Mouse (Mus musculus): ENCODE measurements around the gene Grsf1. TPM values are rescaled to one million over a fixed set of nuclear protein-coding genes. Genes with fewer than 3 reads are reported as not detected.

Gene Grsf1
- polyA plus RNA-seq, 1 experiment from 2014 or later = 81.2 TPM

DNA sequence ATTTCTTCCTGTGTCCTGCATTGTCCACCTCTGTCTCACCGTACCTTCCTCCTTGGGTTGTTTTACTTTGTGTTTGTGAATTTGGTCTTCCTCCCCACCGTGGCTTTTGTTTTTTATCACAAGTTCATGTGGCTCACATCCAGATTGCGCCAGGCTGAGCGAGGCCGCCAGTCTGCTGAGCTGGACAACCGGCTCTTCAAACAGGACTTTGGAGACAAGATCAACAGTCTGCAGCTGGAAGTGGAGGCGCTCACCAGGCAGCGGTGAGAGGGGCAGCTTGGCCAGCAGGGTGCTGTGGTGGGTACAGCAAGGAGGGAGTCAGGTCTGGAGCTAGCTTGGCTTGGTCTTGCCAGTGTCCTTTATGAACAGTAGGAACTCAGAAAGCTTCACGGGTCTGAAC lies 33.2 kb downstream of the Grsf1 start:
- Histone ChIP-seq H3K27me3 (ENCODE audit: insufficient read depth, poor library complexity, severe bottlenecking) (no peaks in the 10 kb centered on the region), H3K4me3 (no peak overlapping the region), H3K4me1 (replicated peaks) (no peaks in the 10 kb centered on the region), H3K27ac (no peak overlapping the region), H3K36me3 (peaks cover 97% of the 10 kb centered on the region), H3K9me3 (no peaks in the 10 kb centered on the region)
- 88% methylated on average over 9 of the region's 9 CpGs for WGBS
- no peak for DNase-seq (ENCODE audit: low spot score)

DNA sequence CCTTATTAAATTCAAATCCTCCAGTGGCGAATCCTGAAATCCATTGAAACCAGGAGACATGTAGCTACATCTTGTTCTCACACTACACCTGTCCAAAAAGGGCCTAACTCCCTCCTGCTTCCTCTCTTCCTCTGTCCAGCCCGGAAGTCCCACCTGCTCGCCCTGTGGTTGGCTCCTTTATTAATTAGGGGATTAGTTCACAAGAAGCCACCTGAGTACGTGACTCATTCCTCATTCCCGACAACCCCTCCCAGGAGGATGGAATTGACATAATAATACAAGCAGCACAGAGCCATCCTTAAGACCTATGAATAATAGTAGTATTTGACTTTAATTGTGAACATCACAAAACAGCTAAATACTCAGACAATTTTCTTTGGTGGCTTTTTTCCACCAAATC lies 41.9 kb downstream of the Grsf1 start:
- no peak for DNase-seq (ENCODE audit: low spot score)
- no peaks in the 10 kb centered on the region for H3K27me3 ChIP-seq (ENCODE audit: insufficient read depth, poor library complexity, severe bottlenecking)
- no peak overlapping the region for H3K4me3 ChIP-seq
- 90% methylated on average over 5 of the region's 5 CpGs for WGBS
- no peaks in the 10 kb centered on the region for H3K4me1 ChIP-seq (replicated peaks)
- peaks cover 92% of the 10 kb centered on the region for H3K36me3 ChIP-seq
- no peak overlapping the region for H3K27ac ChIP-seq
- no peaks in the 10 kb centered on the region for H3K9me3 ChIP-seq

DNA sequence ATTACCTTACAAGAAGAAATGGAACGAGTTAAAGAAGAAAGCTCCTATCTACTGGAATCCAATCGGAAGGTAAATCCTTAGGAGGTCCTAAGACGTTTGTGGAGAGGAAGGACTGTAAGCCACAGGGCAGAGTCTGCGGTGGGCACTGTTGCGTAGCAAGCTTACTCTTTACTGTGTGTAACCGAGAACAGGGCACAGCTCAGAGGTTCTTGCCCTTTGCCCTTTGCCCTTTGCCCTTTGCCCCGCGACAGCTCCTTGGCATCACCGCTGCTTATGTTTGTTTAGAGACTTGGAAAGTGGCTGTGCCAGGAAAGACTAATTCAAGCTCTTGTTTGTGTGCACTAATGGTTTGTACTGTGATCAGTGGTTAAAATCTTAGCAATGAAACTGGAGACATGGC lies 43.5 kb downstream of the Grsf1 start:
- Histone ChIP-seq H3K4me3 (no peak overlapping the region), H3K27ac (no peak overlapping the region), H3K36me3 (peaks cover 92% of the 10 kb centered on the region), H3K27me3 (ENCODE audit: insufficient read depth, poor library complexity, severe bottlenecking) (no peaks in the 10 kb centered on the region), H3K4me1 (replicated peaks) (no peaks in the 10 kb centered on the region), H3K9me3 (no peaks in the 10 kb centered on the region)
- DNase-seq (ENCODE audit: low spot score) = no peak
- WGBS = 65% methylated on average over 9 of the region's 9 CpGs

DNA sequence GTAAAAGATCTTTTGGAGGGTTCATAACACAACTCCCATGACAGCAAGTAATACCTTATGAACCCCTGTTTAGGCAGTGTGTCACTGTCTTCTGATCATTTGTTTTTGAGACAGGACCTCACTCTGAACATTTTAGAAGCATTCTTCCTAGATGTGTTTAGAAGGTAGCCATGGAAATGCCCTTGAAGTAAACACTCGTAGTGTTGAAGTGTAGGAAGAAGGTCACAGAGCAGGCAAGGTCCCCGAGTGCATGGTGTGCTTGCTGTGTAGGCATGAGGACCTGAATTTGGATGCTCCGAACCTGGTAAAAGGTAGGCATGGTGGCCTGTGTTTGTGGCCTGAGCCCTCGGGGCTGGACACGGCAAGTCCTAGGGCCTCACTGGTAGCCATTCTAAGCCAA lies 44.4 kb downstream of the Grsf1 start:
- Histone ChIP-seq H3K27me3 (ENCODE audit: insufficient read depth, poor library complexity, severe bottlenecking) (no peaks in the 10 kb centered on the region), H3K27ac (no peak overlapping the region)
- WGBS = 94% methylated on average over 5 of the region's 5 CpGs

DNA sequence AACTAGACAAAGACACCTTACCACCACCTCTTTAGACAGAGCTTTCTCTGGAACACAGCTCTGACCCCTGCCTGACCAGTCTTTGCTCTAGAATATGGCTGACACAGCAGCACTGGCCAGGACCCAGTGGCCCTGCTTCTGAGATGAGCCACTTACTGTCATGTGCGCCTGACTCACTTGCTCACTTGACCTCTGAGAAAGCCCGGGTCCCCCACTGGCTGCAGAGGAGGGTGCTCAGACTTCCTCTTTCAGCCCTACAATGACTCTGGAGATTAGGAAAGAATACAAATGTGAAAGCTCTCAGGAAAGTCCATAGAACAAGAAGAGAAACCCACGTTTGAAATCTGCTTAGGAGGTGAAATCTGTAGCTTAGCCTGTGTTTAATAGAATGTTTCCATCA lies 45.1 kb downstream of the Grsf1 start:
- H3K36me3 ChIP-seq = peaks cover 89% of the 10 kb centered on the region
- no peaks in the 10 kb centered on the region for H3K27me3 ChIP-seq (ENCODE audit: insufficient read depth, poor library complexity, severe bottlenecking)
- H3K27ac ChIP-seq = no peak overlapping the region
- DNase-seq (ENCODE audit: low spot score) = no peak
- no peaks in the 10 kb centered on the region for H3K9me3 ChIP-seq
- H3K4me1 ChIP-seq (replicated peaks) = no peaks in the 10 kb centered on the region
- no peak overlapping the region for H3K4me3 ChIP-seq
- 75% methylated on average over 3 of the region's 3 CpGs for WGBS

More for the DNA sequence above, 44.4 kb downstream of the Grsf1 start:
- Histone ChIP-seq H3K9me3 (no peaks in the 10 kb centered on the region), H3K36me3 (peaks cover 87% of the 10 kb centered on the region), H3K4me1 (replicated peaks) (no peaks in the 10 kb centered on the region), H3K4me3 (no peak overlapping the region)
- no peak for DNase-seq (ENCODE audit: low spot score)

DNA sequence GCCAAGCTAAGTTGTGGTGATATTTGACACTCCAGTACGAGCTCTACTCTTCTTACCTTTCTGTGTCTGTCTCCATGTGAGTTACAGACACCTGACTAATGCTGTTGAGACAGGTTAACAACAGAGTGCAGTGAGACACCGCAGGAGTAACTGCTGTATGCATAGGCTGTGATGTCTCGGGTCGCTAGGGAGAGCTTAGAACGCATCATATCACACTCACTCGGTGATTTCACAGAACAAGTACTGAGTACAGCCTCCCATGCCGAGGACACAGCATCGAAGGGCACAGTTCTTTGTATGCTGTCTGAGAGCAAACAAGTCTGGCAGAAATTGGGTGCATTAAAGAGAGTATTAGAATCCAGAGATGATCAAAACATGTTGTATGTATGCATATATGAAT lies 46.0 kb downstream of the Grsf1 start:
- WGBS = 92% methylated on average over 8 of the region's 8 CpGs

DNA sequence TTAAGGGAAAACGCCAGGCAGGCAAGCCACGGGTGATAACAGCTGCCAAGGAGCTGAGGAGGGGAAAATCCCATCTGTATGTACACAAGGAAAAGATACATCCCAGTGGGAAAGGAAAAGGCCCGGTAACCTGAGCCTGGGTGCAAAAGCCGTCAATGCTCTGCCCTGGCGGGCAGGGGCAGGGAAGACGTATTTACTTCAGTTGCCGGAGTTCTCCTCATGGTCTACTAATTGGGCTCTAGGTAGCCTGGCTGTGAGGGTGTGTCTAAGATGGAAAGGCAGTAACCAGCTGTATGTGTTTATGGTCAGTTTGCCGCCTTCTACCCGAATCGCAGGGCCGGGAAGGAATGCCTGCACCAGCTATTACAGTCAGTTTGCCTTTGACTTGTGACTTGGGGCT lies 46.8 kb downstream of the Grsf1 start:
- 82% methylated on average over 11 of the region's 11 CpGs for WGBS
- no peak for DNase-seq (ENCODE audit: low spot score)
- Histone ChIP-seq H3K4me1 (replicated peaks) (no peaks in the 10 kb centered on the region), H3K4me3 (no peak overlapping the region), H3K27me3 (ENCODE audit: insufficient read depth, poor library complexity, severe bottlenecking) (no peaks in the 10 kb centered on the region), H3K36me3 (peaks cover 76% of the 10 kb centered on the region), H3K27ac (no peak overlapping the region), H3K9me3 (no peaks in the 10 kb centered on the region)

More for the DNA sequence above, 46.0 kb downstream of the Grsf1 start:
- Histone ChIP-seq H3K4me1 (replicated peaks) (no peaks in the 10 kb centered on the region), H3K9me3 (no peaks in the 10 kb centered on the region), H3K36me3 (peaks cover 84% of the 10 kb centered on the region), H3K4me3 (no peak overlapping the region), H3K27me3 (ENCODE audit: insufficient read depth, poor library complexity, severe bottlenecking) (no peaks in the 10 kb centered on the region), H3K27ac (no peak overlapping the region)
- no peak for DNase-seq (ENCODE audit: low spot score)

DNA sequence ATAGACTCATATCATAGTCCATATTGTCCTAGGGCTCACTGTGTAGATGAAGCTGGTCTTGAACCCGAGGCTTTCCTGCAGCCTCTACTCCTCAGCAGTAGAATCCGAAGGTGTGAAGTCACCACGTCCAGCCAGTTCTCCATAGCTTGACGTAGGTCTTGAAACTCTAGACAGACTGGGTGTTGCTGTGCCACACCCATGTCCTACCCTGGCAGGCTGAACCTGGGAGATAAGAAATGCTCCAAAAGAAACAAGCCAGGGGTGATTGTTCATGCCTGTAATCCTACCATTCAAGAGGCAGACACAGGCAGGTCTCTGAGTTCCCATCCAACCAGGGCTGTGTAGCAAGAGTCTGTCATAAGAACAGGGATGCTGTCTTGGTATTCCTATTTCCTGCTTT lies 48.4 kb downstream of the Grsf1 start:
- H3K27me3 ChIP-seq (ENCODE audit: insufficient read depth, poor library complexity, severe bottlenecking) = no peaks in the 10 kb centered on the region
- no peak overlapping the region for H3K27ac ChIP-seq
- 90% methylated on average over 4 of the region's 4 CpGs for whole genome bisulfite sequencing
- H3K4me1 ChIP-seq (replicated peaks) = no peaks in the 10 kb centered on the region
- H3K4me3 ChIP-seq = no peak overlapping the region
- no peak for DNase-seq (ENCODE audit: low spot score)
- no peaks in the 10 kb centered on the region for H3K9me3 ChIP-seq
- H3K36me3 ChIP-seq = peaks cover 62% of the 10 kb centered on the region

DNA sequence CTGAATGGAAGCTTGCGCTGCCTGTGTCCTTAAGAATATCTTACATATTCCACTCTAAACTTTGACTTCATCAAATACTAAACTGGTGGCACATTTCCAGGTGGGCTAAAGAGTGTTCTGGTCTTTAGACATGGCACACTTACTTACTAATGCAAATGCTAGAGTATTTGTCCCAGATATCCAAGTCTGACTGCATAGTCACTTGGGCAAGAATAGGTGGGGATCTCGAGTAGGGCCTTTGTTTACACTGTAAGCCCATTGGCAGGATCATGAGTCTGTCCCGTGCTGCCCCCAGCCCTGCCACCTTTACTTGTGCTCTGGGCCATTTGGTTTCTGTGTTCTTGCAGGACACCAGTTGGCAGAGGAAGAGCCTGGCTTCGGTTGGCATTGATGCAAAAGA lies 59.0 kb downstream of the Grsf1 start:
- Histone ChIP-seq H3K27me3 (ENCODE audit: insufficient read depth, poor library complexity, severe bottlenecking) (no peaks in the 10 kb centered on the region), H3K36me3 (peaks cover 80% of the 10 kb centered on the region), H3K4me3 (no peak overlapping the region), H3K9me3 (no peaks in the 10 kb centered on the region), H3K4me1 (replicated peaks) (no peaks in the 10 kb centered on the region), H3K27ac (no peak overlapping the region)
- DNase-seq (ENCODE audit: low spot score) = no peak
- 92% methylated on average over 4 of the region's 4 CpGs for WGBS

DNA sequence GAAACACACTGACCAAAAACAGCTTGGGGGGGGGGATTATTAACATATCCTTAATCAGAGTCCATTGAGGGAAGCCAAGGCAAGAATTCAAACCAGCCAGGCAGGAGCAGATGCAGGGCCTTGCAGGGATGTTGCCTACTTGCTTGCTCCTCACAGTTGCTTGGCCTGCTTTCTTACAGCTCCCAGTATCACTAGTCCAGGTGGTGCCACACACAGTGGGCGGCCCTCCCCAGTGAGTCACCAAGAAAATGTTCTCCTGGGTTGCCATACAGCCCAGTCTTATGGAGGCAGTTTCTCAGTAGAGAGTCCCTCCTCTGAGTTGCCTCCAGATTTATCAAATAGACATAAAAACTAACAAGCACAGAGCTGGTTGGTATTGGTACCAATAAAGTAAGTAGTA lies 61.8 kb downstream of the Grsf1 start:
- peaks cover 62% of the 10 kb centered on the region for H3K36me3 ChIP-seq
- H3K4me3 ChIP-seq = no peak overlapping the region
- WGBS = 95% methylated on average over 1 of the region's 1 CpGs
- no peak for DNase-seq (ENCODE audit: low spot score)
- no peaks in the 10 kb centered on the region for H3K27me3 ChIP-seq (ENCODE audit: insufficient read depth, poor library complexity, severe bottlenecking)
- no peak overlapping the region for H3K27ac ChIP-seq
- no peaks in the 10 kb centered on the region for H3K4me1 ChIP-seq (replicated peaks)
- H3K9me3 ChIP-seq = no peaks in the 10 kb centered on the region

Other genes starting within 250 kb of the Grsf1 start
- not detected in 2 replicates for gene Ambn, start 220.2 kb downstream of the Grsf1 start, polyA plus RNA-seq (2016; fragmentation: Nextera tagmentation; extraction: Ambion mirVana)
- gene Enam, start 188.2 kb downstream of the Grsf1 start, polyA plus RNA-seq (2016; fragmentation: Nextera tagmentation; extraction: Ambion mirVana) = not detected in 2 replicates
- 0.34 TPM in 1 of 2 replicates, not detected in the other for gene Jchain, start 148.3 kb downstream of the Grsf1 start, polyA plus RNA-seq (2016; fragmentation: Nextera tagmentation; extraction: Ambion mirVana)
- gene Utp3, start 121.7 kb downstream of the Grsf1 start, polyA plus RNA-seq (2016; fragmentation: Nextera tagmentation; extraction: Ambion mirVana) = 48.2 and 73.7 TPM in 2 replicates
- gene Rufy3, start 111.1 kb downstream of the Grsf1 start, polyA plus RNA-seq (2016; fragmentation: Nextera tagmentation; extraction: Ambion mirVana) = 50.6 and 103 TPM in 2 replicates
- gene Mob1b, start 44.7 kb upstream of the Grsf1 start, polyA plus RNA-seq (2016; fragmentation: Nextera tagmentation; extraction: Ambion mirVana) = 10.8 TPM in 2 replicates
- 93.0 and 103 TPM in 2 replicates for gene Dck, start 88.8 kb upstream of the Grsf1 start, polyA plus RNA-seq (2016; fragmentation: Nextera tagmentation; extraction: Ambion mirVana)
- gene Slc4a4, start 210.6 kb upstream of the Grsf1 start, polyA plus RNA-seq (2016; fragmentation: Nextera tagmentation; extraction: Ambion mirVana) = 2.0 and 2.5 TPM in 2 replicates